Mouse (Mus musculus): ENCODE measurements around the gene Irs4.

The Irs4 gene

GRCm38 (mm10) chrX:141724937-141725918 is at the start of gene Irs4:
TSS of gene Irs4 (minus strand) at chrX:141725263.
- DNase-seq: no peak

GRCm38 (mm10) chrX:141750360-141750759 is 25.3 kb upstream of the Irs4 start:
- DNase-seq: no peak

GRCm38 (mm10) chrX:141729570-141729969 is 4.5 kb upstream of the Irs4 start:
- no peak for DNase-seq

- no peak for DNase-seq
These were observed 622 bp downstream of the Irs4 start for GRCm38 (mm10) chrX:141724391-141724891.

- no peak for DNase-seq
These were observed 1.1 kb downstream of the Irs4 start for GRCm38 (mm10) chrX:141723936-141724335.

GRCm38 (mm10) chrX:141721725-141722124 is 3.3 kb downstream of the Irs4 start:
- DNase-seq: no peak

Data from thymus, postnatal 25 days (tissue).